Mouse (Mus musculus) cerebellum, adult 11 months (tissue): ENCODE measurements around the gene Tspan14.

Experiments
- DNase-seq: peaks from one replicate; pipeline ENCODE4 v3.0.0; 2022

Gene Tspan14

DNA sequence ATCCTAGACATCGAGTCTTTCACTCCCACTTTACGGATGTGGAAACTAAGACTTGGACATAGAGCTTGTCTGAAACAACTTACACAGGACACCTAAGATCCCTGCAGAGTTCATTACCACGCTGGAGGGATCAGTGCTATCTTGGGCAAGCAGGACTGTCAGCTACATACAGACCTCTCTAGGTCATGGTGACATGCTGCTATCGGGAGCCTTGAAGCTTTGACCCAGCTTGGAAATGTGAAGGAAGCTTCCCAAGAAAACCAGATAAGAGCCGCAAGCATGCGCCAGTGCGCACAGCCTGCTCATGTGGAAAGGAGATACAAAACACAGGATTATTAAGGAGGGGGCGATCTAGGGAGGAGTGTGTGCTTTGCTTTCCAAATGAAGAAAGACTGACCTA, 50.8 kb downstream of the Tspan14 start:
- DNase-seq: no peak

DNA sequence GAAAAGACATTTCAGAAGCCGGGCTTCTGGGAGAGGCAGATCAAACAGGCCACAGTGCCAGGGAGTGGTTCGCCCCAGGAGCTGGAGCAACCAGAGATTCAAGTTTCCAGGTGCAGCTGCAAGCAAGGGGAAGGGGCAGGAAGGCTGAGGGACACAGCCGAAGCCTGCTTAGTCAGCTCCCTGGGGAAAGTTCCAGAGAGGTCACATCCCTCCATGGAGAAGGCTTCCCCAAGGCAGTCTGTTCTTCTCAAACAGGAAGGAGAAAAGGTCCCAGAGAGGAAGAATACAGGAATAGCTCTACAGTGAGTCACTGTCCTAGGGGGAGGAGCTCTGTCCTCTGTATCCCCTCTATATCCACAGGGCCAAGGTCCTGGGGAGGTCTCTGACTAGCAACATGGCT, 51.9 kb downstream of the Tspan14 start:
- no peak for DNase-seq

DNA sequence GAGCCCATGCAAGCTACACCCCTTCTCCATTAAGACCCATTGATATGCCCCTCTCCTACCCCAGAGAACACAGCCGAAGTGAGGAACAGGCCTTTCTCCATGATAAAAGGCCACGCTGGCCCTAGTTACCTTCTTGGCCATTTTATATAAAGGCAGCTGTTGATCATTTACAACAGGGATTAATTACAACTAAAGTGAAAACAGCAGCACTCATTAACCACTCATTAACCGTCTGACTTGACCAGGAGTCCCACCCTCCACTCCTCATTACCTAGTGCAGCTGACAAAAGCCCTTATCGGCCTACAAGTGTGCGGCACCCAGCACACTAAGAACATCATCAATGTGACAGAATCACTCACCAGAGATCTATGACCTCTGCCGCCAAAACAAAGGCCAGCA, 52.9 kb downstream of the Tspan14 start:
- DNase-seq: no peak

DNA sequence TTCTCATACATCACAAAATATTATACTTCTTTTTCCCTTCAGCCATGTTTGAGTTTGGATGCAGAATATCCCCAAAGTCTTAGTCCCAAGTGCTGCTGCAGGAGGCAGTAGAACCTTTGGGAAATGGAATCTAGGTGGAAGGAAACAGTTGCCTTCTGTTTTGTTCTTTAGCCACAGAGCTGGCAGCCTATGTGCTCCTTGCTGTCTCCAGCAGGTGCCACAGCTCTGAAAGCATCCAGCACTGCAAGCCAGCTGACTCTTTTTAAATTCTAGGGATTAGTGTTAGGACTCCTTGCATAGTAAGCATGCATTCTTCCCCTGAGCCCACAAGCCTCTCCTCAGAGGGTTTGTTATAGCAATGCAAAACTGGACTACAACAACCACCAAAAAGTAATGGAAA, 55.1 kb downstream of the Tspan14 start:
- no peak for DNase-seq

- DNase-seq: no peak
Observed at GRCm38 (mm10) chr14:40908763-40909162, 57.8 kb downstream of the Tspan14 start.

DNA sequence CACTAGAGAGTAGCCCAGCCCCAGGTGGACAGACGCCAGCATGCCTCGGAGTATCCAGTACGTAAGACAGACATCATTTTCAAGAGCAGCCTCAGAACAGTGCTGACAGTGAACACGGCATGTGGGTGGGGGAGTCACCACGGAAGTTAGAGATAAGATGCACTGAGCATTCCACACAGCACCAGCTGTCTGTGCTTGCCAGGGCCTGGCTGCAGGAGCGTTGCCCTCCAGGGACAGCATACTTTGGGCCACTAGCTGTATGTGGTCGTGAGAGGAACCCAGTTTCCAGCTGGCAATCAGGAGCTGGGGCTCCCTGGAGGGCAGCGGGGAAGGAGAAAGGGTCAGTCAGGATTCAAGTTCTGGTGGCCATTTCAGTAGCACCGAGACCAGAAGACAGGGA, 59.8 kb downstream of the Tspan14 start:
- DNase-seq: no peak

GRCm38 (mm10) chr14:40905813-40906212, 60.8 kb downstream of the Tspan14 start:
- no peak for DNase-seq

GRCm38 (mm10) chr14:40902307-40903055, 64.1 kb downstream of the Tspan14 start:
- no peak for DNase-seq

DNA sequence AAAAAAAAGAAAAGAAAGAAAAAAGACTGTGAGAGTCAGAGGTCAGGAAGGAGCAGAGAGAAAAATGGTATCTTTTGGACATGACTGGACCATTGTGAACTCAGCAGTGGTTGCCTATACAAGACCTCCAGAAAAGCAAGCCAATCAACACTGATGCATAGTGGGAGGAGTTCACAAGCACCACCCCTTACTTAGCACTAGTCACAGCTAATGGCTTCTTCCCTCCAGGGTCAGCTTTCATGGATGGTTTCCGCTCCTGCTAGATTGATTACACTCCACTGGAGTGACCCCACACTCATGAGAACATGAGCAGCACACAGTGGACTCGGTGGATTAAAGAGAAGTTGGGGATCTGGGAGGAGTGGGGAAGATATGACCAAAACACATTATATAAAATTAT, 66.3 kb downstream of the Tspan14 start:
- DNase-seq: no peak

DNA sequence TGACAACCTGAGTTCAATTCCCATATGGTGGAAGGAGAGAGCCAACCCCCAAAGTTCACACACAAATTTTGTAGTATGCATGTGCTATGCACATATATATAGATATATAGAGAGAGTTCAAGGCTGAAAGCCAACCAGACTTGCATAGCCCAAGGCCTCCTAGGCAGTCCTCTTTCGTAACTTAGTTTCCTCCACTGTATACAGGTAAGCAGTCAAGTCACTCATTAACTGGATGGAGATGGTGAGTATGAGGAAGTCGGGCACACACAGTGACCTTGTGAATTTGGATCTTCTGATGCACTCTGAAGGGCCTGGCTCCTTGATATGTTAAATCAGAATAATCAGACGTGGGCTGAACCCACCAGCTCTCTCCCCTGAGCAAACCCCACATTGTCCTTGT, 68.7 kb downstream of the Tspan14 start:
- DNase-seq: no peak

DNA sequence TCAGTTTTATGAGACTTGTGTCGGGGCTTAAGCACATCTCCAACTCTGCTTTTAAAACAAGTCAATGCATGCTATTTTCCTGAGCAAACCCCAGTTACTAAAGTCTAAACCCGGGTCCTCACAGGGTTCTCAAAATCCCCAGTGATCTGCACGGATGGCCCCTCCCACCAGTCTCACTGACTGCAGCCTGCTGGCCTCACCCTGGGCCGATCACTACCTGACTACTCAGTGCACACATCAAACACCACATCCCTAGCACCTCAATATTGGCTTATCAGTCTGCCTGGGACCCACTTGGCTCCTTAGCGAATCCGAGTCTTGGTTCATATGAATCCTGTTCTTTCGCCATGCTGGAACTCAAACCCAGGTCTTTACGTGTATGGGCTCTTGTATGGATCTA, 70.9 kb downstream of the Tspan14 start:
- DNase-seq: no peak

- peak; percentile 43 for DNase-seq
Observed at GRCm38 (mm10) chr14:40894576-40895247, 71.9 kb downstream of the Tspan14 start.

DNA sequence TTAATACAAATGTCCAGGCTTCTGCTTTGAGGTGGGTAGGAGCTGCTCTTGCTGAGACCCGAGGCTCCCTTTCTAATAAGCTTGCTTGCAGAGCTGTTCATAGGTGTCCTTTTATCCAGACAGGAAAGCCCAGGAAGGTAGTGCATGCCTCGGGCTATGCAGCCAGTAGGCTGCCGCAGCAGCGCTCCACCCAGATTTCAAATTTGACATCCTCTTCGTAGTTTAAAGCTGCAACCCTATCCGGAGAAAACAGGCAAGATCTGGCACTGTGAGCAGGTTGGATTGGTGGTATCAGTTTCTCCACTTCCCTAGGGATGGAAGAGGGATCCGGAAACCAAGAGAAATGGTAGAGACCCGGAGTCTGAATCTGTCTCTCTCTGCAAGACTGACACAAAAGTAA, 72.7 kb downstream of the Tspan14 start:
- no peak for DNase-seq

- no peak for DNase-seq
Observed at GRCm38 (mm10) chr14:40893196-40893595, 73.4 kb downstream of the Tspan14 start, which contains the start of gene Sh2d4b. TSS of gene Sh2d4b (minus strand) at chr14:40893266.

GRCm38 (mm10) chr14:40892326-40892825, 74.2 kb downstream of the Tspan14 start:
- no peak for DNase-seq

DNA sequence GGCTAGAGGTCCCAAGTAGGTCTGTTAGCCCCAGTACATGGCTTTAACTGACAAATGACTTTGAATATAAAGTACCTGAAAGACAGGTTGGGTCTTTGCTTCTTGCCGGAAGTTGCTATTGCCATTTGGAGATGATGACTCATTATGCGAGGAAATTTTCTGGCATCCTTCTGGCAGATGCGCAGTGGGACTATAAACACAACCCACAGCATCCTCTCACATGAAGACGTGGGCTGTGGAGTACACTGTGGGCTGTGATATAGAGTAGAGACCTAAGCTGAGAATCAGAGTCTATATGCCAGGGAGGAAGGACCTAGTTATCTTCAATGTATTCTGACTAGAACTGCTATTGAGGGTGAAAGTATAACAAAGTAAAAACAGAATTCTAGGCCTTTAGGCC, 75.1 kb downstream of the Tspan14 start:
- DNase-seq: no peak

DNA sequence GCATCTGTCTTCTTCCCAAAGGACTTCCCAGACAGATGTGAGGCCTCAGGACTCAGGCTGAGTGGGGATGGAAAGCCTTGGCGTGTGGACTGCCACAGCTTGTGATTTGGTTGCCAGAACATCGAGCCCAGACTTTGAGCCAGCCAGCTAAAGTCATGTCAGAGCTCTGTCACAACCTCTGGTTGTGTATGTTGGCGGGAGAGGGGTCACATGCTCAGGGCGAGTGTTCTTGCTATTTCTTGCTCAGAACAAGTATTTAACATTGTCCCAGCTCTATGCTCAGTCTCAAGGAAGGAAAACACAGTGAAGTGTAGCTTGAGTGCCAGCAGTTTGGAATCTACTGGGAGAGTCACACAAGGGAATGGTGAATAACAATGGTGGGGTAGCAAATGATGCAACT, 76.9 kb downstream of the Tspan14 start:
- no peak for DNase-seq

DNA sequence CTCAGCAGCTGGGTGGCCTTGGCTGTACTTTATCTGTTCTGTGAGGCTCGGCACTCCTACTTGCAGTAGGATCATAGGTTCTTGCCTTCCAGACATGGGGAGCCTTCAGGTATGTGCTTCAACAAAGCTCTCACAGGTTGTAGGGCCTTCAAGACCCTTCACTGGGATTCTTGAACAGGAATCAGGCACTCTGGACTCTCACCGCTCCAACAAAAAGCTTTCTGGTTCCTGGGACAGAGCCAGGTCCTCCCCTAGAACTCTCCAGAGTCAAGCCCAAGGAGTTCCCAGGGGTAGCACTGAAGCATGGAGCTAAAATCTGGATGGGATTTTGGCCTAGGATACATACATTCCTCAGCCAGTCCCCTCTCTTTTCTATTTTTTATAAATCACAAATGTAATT, 77.4 kb downstream of the Tspan14 start:
- DNase-seq: no peak

DNA sequence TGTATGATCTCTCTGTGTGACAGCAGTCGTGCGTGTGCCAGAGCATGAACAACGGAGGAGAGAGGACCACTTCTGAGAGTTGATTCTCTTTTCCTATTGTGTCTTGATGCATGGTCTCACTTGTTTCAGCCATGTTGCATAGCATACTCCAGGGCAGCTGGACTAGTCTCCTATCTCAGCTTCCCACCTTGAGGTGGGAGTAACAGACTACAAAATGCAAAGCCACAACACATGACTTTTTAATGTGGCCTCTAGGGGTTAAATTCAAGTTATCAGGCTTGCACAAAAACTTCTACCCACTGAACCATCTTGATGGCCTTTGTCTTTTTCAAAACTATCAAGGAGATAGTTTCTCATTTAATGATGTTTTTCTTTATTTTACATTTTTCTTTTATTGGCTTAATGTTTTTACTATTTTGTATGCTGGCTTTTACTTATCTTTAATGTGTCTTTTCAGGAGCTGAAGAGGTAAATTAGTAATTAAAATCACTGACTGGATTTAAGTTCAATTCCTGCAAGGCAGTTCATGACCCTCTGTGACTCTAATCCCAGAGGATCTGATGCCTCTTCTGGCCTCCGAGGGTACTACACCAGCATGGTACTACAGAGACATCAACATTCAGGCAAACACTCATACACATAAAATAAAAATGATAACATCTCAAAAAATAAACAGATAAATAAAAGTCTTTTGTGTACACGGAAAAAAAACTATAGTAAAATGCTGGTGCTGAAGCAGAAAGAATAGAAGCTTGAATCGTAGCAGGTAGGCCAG, 80.0 kb downstream of the Tspan14 start:
- no peak for DNase-seq

- no peak for DNase-seq
Observed at GRCm38 (mm10) chr14:40885752-40886151, 80.9 kb downstream of the Tspan14 start.

GRCm38 (mm10) chr14:40885225-40885624, 81.4 kb downstream of the Tspan14 start:
- no peak for DNase-seq

DNA sequence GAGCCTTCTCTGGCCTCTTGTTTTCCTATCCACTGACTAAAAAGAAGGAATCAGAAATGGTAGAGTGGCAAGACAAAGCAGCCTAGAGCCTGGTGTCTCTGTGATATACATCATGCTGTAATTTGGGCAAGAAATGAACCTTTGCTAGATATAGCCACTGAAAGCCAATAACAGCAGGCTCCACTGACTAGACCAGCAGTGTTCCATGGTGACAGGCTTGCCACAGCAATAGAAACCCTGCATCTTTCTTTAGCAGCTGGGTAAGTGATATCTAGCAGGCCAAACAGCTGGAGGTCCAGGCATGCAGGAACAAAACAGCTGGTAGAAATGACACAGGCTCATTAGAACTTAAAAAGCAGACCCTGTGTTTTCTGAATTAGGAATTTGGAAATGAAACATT, 92.0 kb downstream of the Tspan14 start:
- no peak for DNase-seq

- DNase-seq: no peak
Observed at GRCm38 (mm10) chr14:40873961-40874360, 92.6 kb downstream of the Tspan14 start.

- DNase-seq: no peak
Observed at GRCm38 (mm10) chr14:40870598-40870997, 96.0 kb downstream of the Tspan14 start.
